Mouse (Mus musculus) G1E (cell line): Measurements from ENCODE around the gene Trim8. TPM values are rescaled to one million over a fixed set of nuclear protein-coding genes. Genes with fewer than 3 reads are reported as not detected.
A peak's percentile ranks its signal among the peaks of the same experiment; 100 is the strongest.

Experiments used
- ATAC-seq: 2 replicates; pipeline ENCODE4 v1.8.0; 2016; ENCODE audit warnings: mild to moderate bottlenecking; ENCODE audit not compliant: insufficient number of reproducible peaks, poor library complexity, low FRiP score, severe bottlenecking; ENCODE audit errors: extremely low read depth
- DNase-seq: peaks from one replicate; pipeline ENCODE4 v3.0.0; 2012; ENCODE audit warnings: low spot score
- H3K27me3 ChIP-seq: 2 replicates; pipeline ENCODE4 v1.6.1; 2012; ENCODE audit warnings: mild to moderate bottlenecking, low read length, inconsistent platforms; ENCODE audit not compliant: insufficient read depth
- H3K36me3 ChIP-seq: replicated peaks from 2 replicates; pipeline ENCODE3; 2012; ENCODE audit warnings: mild to moderate bottlenecking, inconsistent platforms
- H3K4me1 ChIP-seq: 2 replicates; pipeline ENCODE4 v1.6.1; 2012; ENCODE audit warnings: low read depth, low read length, inconsistent platforms, mixed read lengths; ENCODE audit not compliant: insufficient read depth
- H3K4me3 ChIP-seq: 2 replicates; pipeline ENCODE4 v1.5.1; 2012; ENCODE audit warnings: low read depth, mild to moderate bottlenecking, inconsistent platforms, low read length, moderate library complexity, mixed read lengths
- H3K9me3 ChIP-seq: replicated peaks from 2 replicates; pipeline ENCODE4 v1.6.1; 2012; ENCODE audit warnings: inconsistent platforms
- CTCF ChIP-seq: IDR thresholded peaks from 2 replicates; pipeline ENCODE4 v1.5.1; 2012; ENCODE audit warnings: low read depth, low read length, inconsistent platforms, mixed read lengths
- GATA1 ChIP-seq: IDR thresholded peaks from 2 replicates; pipeline ENCODE4 v1.6.1; 2012; ENCODE audit warnings: borderline replicate concordance, low read length, inconsistent platforms, mixed read lengths
- GATA2 ChIP-seq: IDR thresholded peaks from 2 replicates; pipeline ENCODE4 v1.6.1; 2012; ENCODE audit warnings: low read depth, low read length, inconsistent platforms, borderline replicate concordance
- POLR2AphosphoS5 ChIP-seq: IDR thresholded peaks from 2 replicates; pipeline ENCODE4 v1.6.1; 2012; ENCODE audit warnings: low read depth, low read length, inconsistent platforms; ENCODE audit not compliant: insufficient replicate concordance
- TAL1 ChIP-seq: conservative IDR thresholded peaks from 2 replicates; pipeline ENCODE4 v1.6.1; 2012; ENCODE audit warnings: low read depth, low read length, inconsistent platforms, mixed read lengths
- polyA plus RNA-seq: library from polyadenylated mRNA; stranded (reverse); fragments of >175 nt; gene quantifications from 2 replicates; pipeline ENCODE4 v1.2.3, GENCODE M21; 2012
- total RNA-seq, 2 experiments: library from RNA; stranded (forward) in 1 of 2; stranded (reverse) in 1 of 2; fragments of 200-1000 nt in 1 of 2; fragments of >200 nt in 1 of 2; fragmentation: Nextera tagmentation in 1 of 2; gene quantifications; 2 replicates each; pipeline ENCODE4 v1.2.3; 2014 to 2017

The Trim8 gene
- total and polyA plus RNA-seq, 3 experiments: 20.3 to 66.0 (median 22.7) TPM

DNA sequence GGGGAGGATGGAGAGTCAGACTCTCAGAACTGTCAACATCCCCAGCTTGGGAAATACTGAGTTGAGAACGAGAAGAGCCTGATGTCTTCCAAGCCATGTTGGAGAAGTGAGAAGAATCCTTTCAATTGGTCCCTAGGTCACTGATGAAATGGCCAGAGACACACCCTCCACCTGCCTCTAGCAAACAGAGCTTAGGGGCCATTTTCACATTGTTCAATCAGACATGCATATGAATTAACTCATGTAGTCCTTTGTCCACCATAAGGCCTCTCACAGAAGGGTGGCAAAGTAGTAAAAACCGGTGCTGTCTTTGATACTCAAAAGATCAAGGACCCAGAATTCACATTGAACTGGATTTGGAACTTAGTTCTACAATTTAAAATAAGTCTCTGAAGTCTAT, 4.3 kb upstream of the Trim8 start:
- Histone ChIP-seq H3K4me3 (no peak overlapping the region), H3K4me1 (peaks cover 13% of the 10 kb centered on the region), H3K9me3 (no peaks in the 10 kb centered on the region), H3K27me3 (peaks cover 2% of the 10 kb centered on the region; the same call in 1 of the 2 replicates), H3K36me3 (no peaks in the 10 kb centered on the region)
- no peak for DNase-seq
- TF ChIP-seq GATA2: no peak
- TF ChIP-seq POLR2AphosphoS5: no peak
- TF ChIP-seq TAL1: no peak
- no peak for TF ChIP-seq CTCF
- no peak for TF ChIP-seq GATA1
- ATAC-seq: no peak

DNA sequence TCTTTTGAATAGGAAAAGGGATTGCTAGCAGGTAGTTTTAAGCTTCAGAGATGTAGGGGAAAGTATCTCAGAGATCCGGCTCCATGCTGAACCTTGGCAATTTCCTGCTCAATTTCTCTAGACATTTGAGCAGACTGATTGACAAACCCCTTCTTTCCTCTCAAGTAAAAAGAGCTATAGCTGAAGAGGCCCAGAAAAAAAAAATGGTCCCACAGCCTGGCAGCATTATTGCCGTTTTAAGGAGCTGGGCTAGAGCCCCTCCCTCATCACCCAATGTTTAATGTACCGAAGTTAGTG, 2.0 kb upstream of the Trim8 start:
- ATAC-seq: no peak
- Histone ChIP-seq H3K4me1 (peaks cover 34% of the 10 kb centered on the region), H3K4me3 (peak overlapping the region; percentile 94; the same call in 1 of the 2 replicates), H3K9me3 (no peaks in the 10 kb centered on the region), H3K27me3 (peaks cover 2% of the 10 kb centered on the region; the same call in 1 of the 2 replicates), H3K36me3 (peaks cover 8% of the 10 kb centered on the region)
- TF ChIP-seq CTCF (no peak), GATA1 (no peak), POLR2AphosphoS5 (no peak), GATA2 (no peak), TAL1 (no peak)
- DNase-seq: no peak

DNA sequence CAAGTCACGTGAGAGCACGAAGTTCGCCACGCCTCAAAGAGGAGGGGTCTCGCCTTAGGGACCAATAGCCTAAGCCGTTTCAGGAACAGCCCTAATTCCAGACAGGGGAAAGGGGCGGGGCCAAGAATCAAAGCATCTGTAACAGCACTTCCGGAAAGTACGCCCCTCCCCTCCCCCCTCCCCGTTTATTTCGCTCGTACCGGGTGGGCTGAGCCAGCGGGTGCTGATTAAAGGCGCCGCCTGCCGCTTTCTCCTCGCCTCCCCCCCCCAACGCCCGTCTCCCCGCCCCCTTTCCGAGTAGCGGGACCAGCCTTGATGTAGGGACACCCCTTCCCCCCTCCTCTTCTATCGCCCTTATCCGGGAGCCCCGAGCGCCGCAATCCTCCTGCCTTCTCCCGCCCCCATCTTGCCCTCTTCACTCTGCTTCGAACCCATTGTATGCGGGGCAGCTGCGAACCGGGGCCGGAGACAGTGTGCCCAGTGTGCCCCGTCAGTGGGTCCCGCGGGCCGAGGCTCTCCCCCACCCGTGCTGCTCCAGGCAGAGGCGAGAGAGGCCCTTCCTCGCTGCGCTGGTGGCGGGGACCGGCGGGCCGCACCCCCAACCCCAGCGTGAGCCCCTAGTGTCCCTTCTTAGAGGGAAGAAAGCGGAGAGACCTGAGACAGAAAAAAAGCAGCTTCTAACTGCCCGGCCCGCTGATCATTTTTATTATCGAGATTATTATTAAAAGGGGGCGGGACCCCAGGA, 1.5 kb upstream of the Trim8 start:
- Histone ChIP-seq H3K4me3 (peak overlapping the region; percentile 94), H3K27me3 (peaks cover 2% of the 10 kb centered on the region; the same call in 1 of the 2 replicates), H3K9me3 (no peaks in the 10 kb centered on the region), H3K36me3 (peaks cover 13% of the 10 kb centered on the region), H3K4me1 (peaks cover 39% of the 10 kb centered on the region)
- peak; percentile 68 for ATAC-seq
- peak; percentile 88 for DNase-seq
- TF ChIP-seq POLR2AphosphoS5: no peak
- no peak for TF ChIP-seq GATA1
- no peak for TF ChIP-seq GATA2
- no peak for TF ChIP-seq TAL1
- TF ChIP-seq CTCF: no peak

DNA sequence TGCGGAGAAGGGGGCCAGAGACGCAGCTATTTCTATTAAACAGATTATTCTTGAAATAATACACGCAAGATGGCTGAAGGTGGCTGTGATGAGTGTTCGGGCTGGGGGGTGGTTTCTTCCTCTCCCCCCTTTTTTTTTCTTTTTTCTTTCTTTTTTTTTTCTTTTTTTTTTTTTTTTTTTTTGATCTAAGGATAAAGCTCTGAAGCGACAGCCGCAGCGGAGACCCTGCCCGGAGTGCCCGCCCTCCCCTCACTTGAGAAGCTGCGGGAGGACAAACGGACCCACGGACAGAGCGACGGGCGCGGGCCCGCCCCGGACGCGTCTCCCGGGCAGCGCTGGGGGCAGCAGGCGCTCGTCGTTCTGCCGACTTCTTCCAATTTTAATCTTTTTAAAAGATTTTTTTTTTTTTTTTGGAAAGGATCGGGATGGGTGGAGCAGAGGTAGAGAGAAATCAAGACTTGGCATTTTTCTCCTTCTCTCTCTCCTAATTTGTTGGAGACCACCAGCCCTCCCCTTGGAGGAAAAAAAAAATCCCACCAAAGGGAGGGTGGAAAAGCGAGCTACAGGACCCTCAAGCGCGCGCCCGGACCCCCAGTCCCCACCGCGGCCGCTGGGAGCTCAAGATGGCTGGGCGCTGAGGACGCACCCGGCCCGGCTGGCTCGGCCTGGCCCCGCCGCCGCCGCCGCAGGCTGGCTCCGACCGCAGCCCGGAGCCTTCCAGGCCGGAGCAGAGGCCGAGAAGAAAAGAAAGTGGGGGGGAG, 741 bp upstream of the Trim8 start:
- no peak for ATAC-seq
- H3K27me3 ChIP-seq: no peaks in the 10 kb centered on the region
- H3K9me3 ChIP-seq: no peaks in the 10 kb centered on the region
- TF ChIP-seq TAL1: no peak
- no peak for TF ChIP-seq GATA1
- TF ChIP-seq CTCF: no peak
- TF ChIP-seq GATA2: no peak
- TF ChIP-seq POLR2AphosphoS5: no peak
- DNase-seq: no peak
- peaks cover 43% of the 10 kb centered on the region for H3K4me1 ChIP-seq
- H3K36me3 ChIP-seq: peaks cover 21% of the 10 kb centered on the region
- H3K4me3 ChIP-seq: peak overlapping the region; percentile 94

DNA sequence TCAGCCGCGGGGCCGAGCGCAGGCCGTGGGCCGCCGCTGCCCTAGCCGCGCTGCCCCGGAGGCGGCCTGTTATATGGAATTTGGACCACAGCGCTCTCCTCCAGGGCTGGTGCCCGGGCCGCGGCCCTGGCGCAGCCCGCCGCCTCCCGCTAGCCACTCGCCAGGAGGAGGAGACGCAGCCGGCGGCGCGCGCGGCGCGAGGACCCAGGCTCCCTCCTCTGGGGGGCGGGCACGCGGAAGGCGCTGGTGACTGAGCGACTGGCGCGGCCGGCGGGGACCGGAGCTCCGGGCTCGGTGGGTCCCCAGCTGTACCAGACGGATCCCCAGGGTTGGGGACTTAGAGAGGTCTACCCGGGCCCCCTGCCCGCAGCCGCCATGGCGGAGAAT, 560 bp downstream of the Trim8 start:
- no peak for TF ChIP-seq TAL1
- TF ChIP-seq POLR2AphosphoS5: no peak
- no peak for TF ChIP-seq GATA1
- no peak for TF ChIP-seq GATA2
- no peak for TF ChIP-seq CTCF
- Histone ChIP-seq H3K4me3 (peak overlapping the region; percentile 94), H3K27me3 (no peaks in the 10 kb centered on the region), H3K36me3 (peaks cover 34% of the 10 kb centered on the region), H3K9me3 (no peaks in the 10 kb centered on the region), H3K4me1 (peaks cover 56% of the 10 kb centered on the region)
- DNase-seq: peak; percentile 68
- ATAC-seq: no peak

DNA sequence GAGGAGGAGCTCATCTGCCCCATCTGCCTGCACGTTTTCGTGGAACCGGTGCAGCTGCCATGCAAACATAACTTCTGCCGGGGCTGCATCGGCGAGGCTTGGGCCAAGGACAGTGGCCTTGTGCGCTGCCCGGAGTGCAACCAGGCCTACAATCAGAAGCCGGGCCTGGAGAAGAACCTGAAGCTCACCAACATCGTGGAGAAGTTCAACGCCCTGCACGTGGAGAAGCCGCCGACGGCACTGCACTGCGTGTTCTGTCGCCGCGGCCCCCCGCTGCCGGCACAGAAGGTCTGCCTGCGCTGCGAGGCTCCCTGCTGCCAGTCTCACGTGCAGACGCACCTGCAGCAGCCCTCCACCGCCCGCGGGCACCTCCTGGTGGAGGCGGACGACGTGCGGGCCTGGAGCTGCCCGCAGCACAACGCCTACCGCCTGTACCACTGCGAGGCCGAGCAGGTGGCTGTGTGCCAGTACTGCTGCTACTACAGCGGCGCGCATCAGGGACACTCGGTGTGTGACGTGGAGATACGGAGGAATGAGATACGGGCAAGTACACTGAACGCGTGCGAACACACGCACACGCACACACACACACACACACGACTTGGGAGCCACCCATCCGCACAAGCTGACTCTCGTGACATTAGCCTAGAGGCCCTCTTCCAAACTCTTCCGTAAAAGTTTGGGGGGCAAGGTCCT, 1.1 kb downstream of the Trim8 start:
- TF ChIP-seq GATA2 (no peak), GATA1 (no peak), POLR2AphosphoS5 (no peak), TAL1 (no peak), CTCF (no peak)
- peaks cover 62% of the 10 kb centered on the region for H3K4me1 ChIP-seq
- H3K4me3 ChIP-seq: peak overlapping the region; percentile 94
- no peaks in the 10 kb centered on the region for H3K9me3 ChIP-seq
- ATAC-seq (no peak), DNase-seq (no peak)
- H3K36me3 ChIP-seq: peaks cover 39% of the 10 kb centered on the region
- no peaks in the 10 kb centered on the region for H3K27me3 ChIP-seq
